Mouse (Mus musculus): Measurements from ENCODE around the gene 4930524B15Rik.
"Not testable (repeated sequence)": the region's sequence is repeated elsewhere in the genome, so short reads cannot be mapped to it uniquely, and the experiment has no call there.

The 4930524B15Rik gene

DNA sequence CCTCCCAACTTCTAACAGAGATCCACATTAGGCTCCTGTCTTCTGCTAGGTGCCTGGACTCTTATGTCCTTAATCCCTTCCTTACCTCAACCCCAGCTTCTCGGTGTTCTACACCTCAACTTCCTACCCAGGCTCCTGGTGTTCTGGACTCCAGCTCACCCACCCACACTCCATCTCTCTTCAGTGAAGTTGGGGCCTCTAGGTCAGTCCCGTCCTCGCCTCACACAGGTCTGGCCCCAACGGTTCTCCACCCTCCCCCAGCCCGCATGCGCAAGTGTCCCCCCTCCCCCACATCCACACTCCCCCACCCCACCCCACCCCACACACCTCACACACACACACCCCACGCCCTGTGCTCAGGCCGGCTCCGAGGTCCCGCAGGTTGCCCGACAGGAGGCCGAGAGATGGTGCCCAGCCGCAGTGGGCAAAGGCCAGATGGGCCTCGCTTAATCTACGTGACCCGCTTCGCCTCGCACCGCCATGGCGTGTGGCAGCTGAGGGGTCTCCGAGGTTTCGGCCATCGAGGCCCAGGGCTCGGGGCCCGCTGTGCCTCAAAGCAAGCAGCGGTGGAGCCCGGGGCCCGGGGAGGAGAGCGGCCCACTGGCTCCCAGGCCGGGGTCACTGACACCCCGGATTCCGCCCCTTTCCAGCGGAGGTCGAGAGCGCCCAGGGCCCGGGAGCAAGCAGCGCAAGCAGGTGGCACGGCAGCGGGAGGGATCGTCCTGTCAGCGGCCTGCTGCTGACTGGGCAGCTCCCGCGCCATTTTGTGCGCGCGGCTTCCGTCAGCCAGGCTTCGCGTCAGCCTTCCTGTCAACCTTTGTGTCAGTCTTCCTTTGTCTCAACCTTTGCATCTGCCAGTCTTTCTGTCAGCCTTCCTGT lies at the start of gene 4930524B15Rik:
Gene 4930524B15Rik (plus strand): TSS at position 337 of the 879 bp plus-strand sequence.
- no peak for DNase-seq (ENCODE audit: low read depth)

DNA sequence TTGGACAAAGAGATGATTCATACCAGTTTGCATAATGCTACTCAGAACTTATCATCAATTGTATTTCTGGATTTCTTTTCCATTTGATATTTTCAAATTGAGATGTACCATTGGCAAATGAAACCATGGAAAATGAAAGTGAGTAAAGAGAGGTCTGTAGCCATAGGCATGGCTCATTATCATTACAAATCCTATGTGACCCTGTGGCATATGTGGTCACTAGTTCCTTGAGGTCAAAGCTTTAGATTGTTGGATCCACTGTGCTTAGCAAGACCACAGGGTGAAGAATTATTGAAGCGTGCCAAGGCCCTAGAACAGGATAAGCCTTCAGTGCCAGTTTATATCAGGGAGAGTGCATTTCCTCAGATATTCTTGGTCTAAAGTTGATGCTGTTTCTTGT lies 47.6 kb upstream of the 4930524B15Rik start:
- DNase-seq (ENCODE audit: low read depth): peak; percentile 35

DNA sequence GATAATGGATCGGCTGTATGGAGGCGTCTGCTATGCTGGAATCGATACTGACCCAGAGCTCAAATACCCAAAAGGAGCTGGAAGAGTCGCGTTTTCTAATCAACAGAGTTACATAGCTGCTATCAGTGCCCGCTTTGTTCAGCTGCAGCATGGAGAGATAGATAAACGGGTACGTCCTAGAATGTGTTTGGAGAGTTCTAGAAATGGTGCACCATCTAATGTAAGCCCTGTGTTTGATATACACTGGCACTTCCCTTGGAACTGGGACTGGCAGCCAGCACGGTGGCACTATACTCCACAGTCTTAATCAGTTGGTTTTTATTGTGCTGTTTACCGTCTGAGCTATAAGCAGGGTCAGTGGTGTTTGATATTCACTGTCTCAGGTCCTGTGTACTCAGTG lies 35.3 kb upstream of the 4930524B15Rik start:
- no peak for DNase-seq (ENCODE audit: low read depth)

DNA sequence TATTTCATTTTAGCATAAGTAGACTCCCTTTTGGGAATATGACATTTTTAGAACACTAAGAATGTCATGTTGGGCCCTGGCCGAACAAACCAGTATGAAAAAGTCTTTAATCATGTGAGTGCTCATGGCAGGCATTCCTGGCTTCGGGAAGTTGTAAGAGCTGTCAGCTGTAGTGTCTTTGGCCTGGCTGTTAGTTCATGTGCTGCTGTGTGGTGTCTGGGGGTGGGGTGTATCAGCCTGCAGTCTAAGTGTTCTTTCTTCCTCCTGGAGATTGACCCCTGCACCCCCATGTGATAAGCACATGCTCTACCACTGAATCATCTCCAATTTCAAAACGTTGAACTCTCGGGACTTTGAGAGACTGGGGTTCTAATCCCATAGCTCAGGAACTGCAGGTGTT lies 29.7 kb upstream of the 4930524B15Rik start:
- peak; percentile 18 for DNase-seq (ENCODE audit: low read depth)

DNA sequence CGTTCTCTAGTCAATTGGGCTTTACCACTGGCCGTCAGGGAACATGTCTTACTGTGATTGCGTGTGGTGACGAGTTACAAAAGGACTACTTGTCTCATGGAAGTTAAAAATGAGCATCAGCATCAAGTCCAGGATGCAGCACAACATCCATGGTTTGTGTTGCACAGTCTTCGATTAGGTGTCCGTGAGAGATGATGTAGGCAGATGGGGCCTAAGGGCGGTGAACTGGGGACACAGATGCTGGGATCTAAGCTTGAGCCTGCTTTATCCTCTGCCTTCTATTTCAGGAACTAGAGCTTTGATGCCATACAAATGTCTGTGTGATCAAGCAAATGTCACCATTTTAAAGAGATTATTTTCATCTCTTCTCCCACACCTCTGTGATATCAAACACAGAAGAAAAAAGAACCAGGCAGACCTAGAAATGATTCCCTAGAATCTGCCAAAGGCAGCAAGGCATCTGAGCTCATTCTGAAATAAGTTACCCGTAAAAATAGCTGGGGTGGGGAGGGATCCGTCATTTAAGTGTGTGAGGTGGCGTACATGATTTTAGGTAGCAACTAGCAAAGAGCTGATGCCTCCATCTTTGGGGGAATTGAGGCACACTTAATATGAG lies 28.4 kb upstream of the 4930524B15Rik start:
- no peak for DNase-seq (ENCODE audit: low read depth)

DNA sequence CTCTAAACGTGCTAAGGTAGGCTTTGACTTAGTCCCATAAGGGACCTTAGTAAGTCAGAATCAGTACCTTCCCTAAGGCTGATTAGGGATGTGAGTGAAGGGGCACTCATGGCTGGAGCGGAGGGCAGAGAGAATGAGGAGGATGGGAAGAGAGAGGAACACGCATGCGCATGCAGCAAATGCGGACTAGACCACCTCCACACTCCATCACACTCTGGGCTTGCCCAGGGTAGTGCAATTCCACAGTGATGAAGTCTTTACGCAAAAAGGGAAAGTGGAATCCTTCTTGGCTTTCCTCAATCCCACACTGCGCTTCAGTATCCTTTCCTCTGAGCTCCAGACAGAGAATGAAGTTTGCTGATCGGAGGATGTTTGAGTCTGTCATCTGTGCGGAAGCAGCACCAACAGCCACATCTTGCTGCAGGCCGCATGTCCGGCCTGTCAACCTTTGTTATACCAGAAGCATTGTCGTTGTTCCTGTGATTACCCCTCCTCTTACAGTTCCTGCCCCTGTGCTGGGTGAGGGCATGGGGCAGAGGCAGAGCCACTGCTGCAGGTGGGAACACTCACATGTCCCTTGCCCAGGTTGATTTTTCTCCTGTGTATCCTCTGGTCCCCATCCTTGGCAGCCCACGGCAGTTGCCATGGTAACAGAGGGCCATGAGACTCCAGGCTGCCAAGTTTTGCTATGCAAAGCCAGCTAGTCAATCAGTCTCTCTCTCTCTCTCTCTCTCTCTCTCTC lies 24.3 kb upstream of the 4930524B15Rik start:
- DNase-seq (ENCODE audit: low read depth): peak; percentile 16

DNA sequence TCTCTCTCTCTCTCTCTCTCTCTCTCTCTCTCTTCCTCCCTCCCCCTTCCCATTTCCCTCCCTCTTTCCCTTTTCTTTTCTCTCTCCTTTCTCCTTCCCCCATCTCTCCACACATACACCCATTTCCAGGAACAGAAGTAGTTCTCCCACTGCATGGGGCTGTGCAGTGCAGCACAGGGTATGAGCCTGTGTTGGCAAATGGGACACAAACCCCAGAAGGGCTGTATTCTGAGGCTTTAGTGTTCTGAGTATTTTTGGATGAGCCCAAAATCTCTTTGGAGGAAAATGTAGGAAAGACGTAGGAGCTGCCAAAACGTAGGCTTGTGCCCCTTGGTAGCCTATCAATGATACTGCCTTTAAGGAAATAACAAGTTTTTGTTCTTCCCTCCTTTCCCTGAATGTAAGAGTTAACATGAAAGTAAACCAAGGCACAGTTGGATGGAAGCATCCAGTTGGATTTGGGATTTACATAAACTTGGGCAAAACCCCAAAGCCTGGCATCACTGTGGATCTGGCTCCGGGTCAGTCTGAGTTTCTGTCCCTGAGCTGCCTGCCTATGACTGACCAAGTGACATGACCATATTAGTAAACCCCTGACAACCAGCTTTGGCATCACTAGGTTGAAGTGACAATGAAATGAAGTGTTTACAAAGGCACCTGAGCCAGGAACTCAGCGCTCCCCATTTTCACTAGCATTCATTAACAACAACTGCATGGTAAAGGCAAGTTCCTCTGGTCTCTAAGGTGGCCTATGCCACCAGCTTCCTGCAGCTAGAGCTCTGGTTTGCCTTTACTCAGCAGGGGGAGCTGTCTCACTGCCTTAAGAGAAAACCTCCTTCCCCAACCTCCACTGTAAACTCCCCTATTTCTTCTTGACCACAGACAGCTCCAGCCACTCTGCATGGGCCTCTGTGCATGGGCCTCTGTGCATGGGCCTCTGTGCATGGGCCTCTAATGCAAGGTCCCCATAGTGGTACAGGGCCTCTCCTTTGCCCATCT lies 23.5 kb upstream of the 4930524B15Rik start:
- peak; percentile 35 for DNase-seq (ENCODE audit: low read depth)

DNA sequence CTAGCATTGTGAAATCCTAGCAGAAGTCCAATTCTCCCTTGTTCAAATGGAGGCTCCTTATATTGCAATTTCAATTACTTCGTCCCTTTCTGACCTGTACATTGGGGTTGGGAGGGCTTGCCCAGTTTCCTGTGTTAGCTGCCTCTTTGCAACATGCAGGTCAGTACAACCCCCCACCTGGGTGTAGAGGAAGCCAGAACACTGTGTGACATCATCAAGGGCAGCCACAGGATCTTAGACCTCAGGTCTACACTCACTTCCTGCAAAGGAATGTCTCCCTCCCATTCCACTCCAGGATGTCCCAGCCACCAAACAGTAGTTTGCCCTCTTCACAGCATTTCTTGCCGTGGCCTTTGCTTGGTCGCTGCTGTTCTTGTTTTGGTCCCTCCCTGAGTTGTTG lies 19.9 kb upstream of the 4930524B15Rik start:
- no peak for DNase-seq (ENCODE audit: low read depth)

DNA sequence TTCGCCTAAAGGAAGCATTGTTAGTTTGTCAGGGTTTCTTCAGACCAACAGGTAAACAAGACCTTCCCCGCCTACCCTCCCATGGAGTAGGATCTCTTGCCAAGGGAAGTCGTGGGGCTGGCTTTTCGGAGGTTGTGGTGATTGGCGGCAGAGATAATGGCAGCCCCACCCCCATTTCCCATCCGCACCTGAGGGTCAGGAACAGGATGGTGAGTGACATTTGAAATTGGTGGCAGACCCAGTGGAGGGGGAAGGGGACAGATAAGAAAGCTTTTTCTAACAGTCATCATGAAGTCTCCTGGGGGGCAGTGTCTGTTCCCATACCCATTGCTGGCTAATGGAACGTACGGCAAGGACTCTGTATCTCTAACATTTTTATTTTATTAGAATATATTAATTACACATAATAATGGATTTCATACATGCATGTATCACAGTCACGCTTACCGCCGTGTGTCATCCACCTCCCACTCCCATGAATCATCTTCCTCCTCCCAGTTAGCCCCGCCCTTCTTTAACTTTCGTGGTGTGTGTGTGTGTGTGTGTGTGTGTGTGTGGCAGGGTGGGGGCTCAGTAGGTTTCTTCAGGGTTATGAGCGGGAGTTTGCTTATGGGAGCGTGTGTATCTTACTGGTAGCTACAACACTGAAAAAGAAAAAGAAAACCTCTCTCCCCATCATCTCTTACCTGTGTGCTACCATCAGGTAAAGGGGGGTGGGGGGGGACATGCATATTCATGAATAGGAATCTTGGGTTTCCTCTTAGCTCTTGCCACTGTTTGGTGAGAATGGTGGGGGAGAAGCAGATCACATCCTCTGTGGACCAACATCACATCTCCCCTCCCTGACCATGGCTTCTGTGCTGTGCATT lies 16.7 kb upstream of the 4930524B15Rik start:
- DNase-seq (ENCODE audit: low read depth): peak; percentile 52

DNA sequence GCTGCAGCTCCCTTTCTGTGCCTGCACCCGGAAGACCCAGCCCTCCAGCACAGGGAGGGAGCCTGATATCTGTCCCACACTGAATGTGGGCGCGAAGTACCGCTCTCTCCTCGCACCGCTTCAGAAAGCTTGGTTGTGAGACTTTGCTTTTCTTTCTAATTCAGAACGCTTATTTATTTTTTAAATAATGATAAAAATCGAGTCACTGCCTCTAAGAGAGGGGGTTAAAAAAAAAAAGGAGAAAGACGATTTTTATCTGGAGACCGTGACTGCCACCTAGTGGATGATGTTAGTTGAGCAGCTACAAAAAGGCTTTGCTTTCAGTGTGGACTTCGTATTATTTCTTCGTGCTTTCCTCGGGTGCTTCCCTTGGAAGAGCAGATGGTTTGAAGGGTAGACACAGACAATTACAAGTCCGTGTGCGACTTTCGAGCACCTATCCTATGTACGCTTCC lies 16.0 kb upstream of the 4930524B15Rik start:
- DNase-seq (ENCODE audit: low read depth): peak; percentile 93

DNA sequence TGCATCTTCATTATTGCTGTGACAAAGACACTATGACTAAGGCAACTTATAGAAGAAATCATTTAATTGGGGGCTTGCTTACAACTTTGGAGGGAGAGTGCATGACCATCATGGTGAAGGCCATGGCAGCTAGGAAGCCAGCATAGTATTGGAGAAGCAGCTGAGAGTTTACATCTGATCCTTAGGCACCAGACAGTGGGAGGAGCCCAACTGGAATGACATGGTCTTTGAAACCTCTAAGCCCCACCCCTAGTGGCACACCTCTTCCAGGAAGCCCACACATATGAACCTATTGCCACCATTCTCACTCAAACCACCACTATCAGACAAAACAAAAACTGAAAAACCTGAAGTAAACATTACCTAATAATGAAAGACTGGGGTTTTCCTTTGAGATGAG lies 5.3 kb upstream of the 4930524B15Rik start:
- DNase-seq (ENCODE audit: low read depth): no peak

DNA sequence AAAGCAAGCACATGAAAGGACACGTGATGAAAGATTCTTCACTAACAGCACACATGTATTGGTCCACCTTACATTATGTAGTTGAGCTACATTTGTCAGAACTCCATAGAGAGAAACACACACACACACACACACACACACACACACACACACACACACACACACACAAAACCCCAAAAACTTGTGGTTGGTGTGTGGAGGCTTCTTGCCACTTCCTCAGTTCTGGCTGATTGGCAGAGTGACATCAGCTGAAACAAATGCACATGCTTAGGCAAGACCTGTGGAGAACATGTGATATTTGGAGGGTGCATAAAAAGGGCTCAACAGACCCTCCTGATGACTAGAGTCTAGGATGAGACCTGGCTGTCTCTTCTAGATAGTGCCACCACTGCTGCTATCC lies 1.4 kb upstream of the 4930524B15Rik start:
- DNase-seq (ENCODE audit: low read depth): no peak

DNA sequence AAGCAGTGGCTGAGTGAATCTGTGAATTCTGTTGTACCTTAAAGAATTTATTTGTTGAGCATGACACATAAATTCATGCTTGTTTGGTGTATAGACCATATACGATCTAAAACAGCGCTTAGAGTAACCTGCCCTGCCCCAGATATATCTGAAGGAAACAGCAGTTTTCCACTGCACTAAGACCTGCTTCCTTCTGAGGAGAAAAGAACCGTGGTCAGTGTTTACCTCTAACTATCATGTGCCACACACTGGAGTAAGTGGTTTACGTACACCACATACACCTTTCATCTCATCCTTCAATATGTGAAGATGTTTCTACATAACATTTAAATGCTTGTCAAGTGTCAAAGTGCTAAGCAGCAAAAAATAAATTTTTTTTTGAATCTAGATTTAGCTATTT lies 8.7 kb downstream of the 4930524B15Rik start:
- DNase-seq (ENCODE audit: low read depth): no peak

DNA sequence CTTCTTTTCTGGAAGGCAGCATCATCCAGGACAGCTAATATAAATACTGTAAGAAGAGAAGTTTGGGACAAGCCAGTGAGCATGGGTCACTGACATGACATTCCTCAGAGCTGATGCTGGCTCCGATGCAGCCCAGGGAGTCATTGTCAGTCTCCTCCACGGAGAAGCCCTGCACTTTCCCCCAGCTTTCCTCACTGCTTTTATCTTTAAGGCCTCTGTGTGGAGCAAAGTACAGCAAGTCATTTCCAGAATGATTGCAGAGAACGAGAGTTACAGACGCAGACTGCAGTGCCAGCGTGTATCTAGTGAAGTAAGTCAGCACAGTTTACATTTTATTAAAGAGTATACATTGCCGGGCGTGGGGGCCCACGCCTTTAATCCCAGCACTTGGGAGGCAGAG lies 9.4 kb downstream of the 4930524B15Rik start:
- DNase-seq (ENCODE audit: low read depth): peak; percentile 6

DNA sequence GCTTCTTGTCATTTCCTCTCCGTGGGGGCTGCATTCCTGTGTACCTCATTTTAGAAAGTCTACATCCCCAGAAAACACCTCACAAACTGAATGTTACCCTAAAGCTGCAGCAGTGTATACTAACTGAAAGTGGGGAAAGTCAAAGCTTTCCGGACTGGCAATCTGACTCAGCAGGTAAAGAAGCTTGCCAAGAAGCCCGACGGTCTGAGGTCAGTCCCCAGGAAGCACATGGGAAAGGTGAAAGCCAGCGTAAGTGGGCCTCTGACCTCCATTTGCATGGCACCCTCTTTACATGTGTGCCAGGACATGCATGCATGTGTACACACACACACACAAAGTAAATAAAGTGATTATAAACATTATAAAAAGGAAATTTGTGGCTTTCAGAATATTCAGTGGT lies 10.3 kb downstream of the 4930524B15Rik start:
- no peak for DNase-seq (ENCODE audit: low read depth)

DNA sequence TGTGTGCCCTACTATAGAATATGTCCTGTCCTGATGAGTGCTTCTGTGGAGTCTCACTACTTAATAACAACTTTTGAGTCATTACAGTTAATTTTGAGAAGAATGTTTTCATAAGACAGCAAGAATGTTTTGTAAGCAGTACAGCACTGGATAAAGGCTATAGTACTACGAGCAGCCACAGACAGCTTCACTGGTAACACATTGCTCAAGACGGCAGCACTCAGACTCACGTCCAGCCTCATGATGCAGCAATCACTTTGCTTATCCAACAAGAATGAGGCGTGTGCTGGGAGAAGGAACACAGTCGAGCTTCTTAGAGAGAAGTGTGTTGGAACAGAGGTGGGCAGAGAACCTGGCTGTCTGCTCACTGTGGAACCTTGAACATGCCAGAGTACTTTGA lies 10.7 kb downstream of the 4930524B15Rik start:
- DNase-seq (ENCODE audit: low read depth): peak; percentile 10

DNA sequence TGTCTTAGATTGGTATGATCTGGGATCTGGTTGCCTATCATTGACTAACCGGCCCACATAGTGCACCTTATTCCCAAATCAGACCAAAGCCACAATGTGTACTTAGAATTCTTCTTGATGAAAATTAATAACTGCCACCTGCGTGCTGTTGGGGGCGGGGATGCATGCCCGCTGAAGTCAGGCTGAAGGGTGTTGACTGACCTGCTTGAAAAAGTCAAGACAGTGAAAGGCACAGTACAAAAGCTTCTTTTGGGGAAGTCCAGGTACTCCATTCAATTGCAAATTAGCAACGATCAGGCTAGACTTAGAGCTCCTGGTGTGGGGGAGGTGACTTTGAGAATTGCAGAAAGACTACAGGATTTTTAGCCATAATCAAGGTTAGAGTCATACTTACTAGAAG lies 14.7 kb downstream of the 4930524B15Rik start:
- not testable (repeated sequence) for DNase-seq (ENCODE audit: low read depth)

DNA sequence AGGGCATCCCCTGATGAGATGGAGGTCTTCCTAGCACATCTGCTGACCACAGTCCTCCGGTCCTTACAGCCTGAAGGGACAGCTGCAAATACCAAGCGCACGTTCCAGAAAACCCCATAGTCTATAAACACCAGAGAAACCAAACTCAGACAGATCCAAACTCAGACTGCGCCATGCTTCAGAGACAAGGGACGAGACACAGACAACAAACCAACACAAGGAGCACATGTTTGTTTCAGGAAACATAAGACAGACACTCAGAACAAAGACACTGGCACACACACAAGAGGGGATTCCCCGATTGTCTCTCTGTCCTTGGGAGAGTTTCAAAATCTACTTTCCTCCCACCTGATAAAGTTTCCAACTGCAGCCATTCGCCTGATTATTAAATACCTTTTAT lies 16.4 kb downstream of the 4930524B15Rik start:
- no peak for DNase-seq (ENCODE audit: low read depth)

DNA sequence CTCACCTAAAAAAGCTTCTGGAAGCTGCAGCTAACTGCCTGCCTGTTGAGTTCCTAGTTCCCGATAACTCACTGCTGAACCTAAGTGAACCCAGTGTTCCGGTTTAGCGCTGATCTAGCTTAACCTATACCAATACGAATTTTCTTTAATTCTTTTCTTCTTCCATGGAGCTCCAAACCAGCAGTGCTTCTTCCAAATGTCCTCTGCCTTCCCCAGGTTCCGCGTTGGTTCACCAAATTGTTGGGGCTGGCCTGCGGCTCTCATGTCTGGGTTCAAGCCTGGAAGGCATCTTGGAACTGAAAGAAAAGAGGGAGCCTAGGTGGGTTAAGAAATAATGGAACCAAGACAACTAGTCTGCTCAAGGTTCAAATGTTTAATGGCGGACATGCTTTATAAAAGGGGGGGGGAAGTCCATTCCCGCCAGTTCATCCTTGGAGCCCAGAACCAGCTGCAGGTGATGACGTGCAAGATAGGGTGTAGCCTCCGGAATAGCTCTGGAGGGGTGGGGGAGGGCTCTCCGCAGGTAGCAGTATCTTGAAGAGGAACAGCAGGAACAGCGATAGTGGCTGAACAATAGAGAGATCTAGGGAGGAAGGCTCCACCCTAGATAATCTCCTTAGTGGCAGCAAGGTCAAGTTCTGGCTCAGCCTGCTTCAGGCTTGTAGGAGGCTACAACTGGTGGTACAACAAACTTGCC lies 17.0 kb downstream of the 4930524B15Rik start:
- DNase-seq (ENCODE audit: low read depth): not testable (repeated sequence)

DNA sequence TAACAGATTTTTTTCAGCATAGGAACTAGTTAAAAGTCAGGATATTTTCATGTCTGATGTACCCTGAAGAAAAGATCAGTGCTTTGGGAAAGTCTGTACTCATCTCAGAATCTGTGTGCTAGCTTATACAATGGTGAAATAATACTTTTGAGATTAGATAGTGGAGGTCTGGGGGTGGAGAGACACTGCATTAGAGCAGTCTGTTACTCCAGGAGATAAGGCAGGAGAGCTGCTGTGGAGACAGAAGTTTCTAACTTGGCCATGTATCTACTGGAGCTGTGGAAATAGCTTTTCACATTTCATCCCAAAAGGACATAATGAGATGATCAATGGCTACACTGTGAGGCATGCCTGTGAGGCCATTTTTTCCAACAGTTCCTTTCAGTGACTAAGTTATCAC lies 17.9 kb downstream of the 4930524B15Rik start:
- no peak for DNase-seq (ENCODE audit: low read depth)

Data from NIH3T3 (cell line).